Mouse (Mus musculus) C2C12 (cell line): Measurements from ENCODE around the gene Prkab2.

Experiments used
- CTCF ChIP-seq: IDR thresholded peaks from one replicate; pipeline ENCODE4 v1.5.1; 2011; ENCODE audit not compliant: control insufficient read depth, insufficient read depth, insufficient read length
- MYOG ChIP-seq: IDR thresholded peaks from one replicate; pipeline ENCODE4 v1.6.1; 2011; ENCODE audit not compliant: control insufficient read depth, insufficient read length; ENCODE audit errors: extremely low read depth
- USF1 ChIP-seq: IDR thresholded peaks from one replicate; pipeline ENCODE4 v1.6.1; 2011; ENCODE audit warnings: low read depth, mild to moderate bottlenecking, control low read depth, moderate library complexity

DNA sequence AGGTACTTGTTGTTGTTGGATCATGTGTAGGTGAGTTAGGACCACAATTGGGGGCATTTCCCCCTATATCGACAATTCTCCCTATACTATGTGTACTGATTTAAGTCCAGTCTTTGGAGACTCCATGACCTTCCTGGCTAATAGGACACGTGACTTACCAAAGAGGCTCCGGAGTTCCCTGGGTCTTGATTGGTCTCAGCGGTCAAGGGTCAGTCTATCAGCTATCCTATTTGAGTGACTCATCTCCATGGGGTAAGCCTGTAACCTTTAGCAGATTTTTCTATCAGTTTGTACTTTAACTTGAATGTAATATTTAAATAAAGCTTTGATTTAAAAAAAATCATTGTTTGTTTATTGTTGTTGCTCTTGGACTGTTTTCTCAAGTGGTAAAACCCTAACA, 37.3 kb upstream of the Prkab2 start:
- TF ChIP-seq CTCF: no peak
- no peak for TF ChIP-seq USF1
- no peak for TF ChIP-seq MYOG
